Mouse (Mus musculus) small intestine, adult 2 months (tissue): Measurements from ENCODE around the gene Rbfox1.

Source experiments
- CTCF ChIP-seq: fragments of 200-500 bp; IDR thresholded peaks from 2 replicates; pipeline ENCODE4 v1.5.1; 2012; ENCODE audit warnings: low read depth, mild to moderate bottlenecking, control low read depth, inconsistent platforms, low read length, moderate library complexity, mixed read lengths; ENCODE audit not compliant: insufficient replicate concordance, insufficient read length; ENCODE audit errors: extremely low read depth
- POLR2A ChIP-seq: fragments of 200-500 bp; IDR thresholded peaks from 2 replicates; pipeline ENCODE4 v1.6.1; 2012; ENCODE audit warnings: low read depth, mild to moderate bottlenecking, control low read depth, inconsistent platforms, low read length, moderate library complexity

DNA sequence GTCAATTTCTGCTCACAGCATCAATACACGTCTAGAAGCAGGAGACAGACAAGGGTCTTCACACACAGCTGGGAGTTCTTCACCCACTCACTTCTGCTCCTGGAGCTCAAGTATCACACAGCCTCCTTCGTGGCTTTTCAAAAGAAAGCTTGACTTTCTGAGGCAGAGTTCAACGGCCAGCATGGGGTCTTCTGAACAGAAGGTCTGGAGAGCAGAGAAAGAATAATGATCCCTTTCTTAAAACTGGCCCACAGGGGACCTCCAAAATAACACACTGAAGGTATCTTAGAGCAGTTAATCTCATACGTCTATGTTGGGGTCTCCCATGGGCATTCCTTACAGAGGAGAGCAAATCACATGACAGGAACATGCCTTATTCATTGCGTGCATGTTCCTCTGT lies 1034.5 kb downstream of the Rbfox1 start:
- no peak for TF ChIP-seq CTCF
- no peak for TF ChIP-seq POLR2A
